Comparison of ENCODE assay signal across 11 mouse cellular contexts in the genomic region with DNA sequence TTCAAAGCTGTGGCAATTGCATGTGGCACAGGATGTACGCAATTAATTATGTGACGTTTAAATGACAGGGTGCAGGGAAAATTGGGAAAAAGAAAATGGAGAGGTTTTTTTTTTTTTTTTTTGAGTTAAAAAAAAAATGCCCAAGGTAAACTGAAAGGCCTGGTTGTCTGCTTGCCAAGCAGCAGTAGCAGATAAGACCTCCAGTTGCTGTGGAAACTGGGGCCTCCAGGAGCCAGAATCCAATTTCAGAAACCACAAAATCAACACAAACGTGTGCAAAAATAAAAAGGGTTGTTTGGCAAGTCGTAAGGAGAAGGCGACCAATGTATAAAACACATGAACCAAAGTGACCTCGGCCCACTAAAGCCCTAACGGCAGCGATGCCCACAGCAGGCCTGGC.
A peak's percentile ranks its signal among the peaks of the same experiment; 100 is the strongest.
DNase-seq lines count a peak whose midpoint lies in the region; ATAC-seq lines count a peak whose summit lies in the region.
"Had no signal": no experiment of that assay in that cellular context is flagged by ENCODE, and none has a peak within 500 bp of the region (broad histone marks: within the 10 kb centered on the region; RNA-seq: fewer than 3 reads in every experiment).

No protein-coding gene starts in this region.

- H3K4me1 ChIP-seq in heart, embryonic 13.5 days = peaks cover 5% of the 10 kb centered on the region; the same call in 1 of the 2 replicates
- H3K4me1 ChIP-seq in lung, embryonic 16.5 days (replicated peaks; ENCODE audit: control insufficient read depth, insufficient read depth, low read length) = peaks cover 9% of the 10 kb centered on the region

- no peak overlapping the region for H3K4me3 ChIP-seq in heart, embryonic 13.5 days
- H3K4me3 ChIP-seq in lung, embryonic 16.5 days (ENCODE audit: low read length) = no peak overlapping the region
- H3K4me3 ChIP-seq: layer of hippocampus, adult 2 months had no signal

- no peaks in the 10 kb centered on the region for H3K9me3 ChIP-seq in heart, embryonic 13.5 days
- no peaks in the 10 kb centered on the region for H3K9me3 ChIP-seq in lung, embryonic 16.5 days (ENCODE audit: control insufficient read depth, low read length)

- no peaks in the 10 kb centered on the region for H3K27me3 ChIP-seq in heart, embryonic 13.5 days (replicated peaks)
- no peaks in the 10 kb centered on the region for H3K27me3 ChIP-seq in lung, embryonic 16.5 days (ENCODE audit: control insufficient read depth, insufficient read depth, low read depth, low read length)

- no peak for ATAC-seq in heart, embryonic 13.5 days (ENCODE audit: extremely low read depth, insufficient number of reproducible peaks, low FRiP score, low TSS enrichment)
- ATAC-seq in lung, embryonic 16.5 days (ENCODE audit: low read depth) = peak; percentile 72; the same call in 1 of the 2 replicates

- H3K9ac ChIP-seq in heart, embryonic 13.5 days = no peak overlapping the region
- H3K9ac ChIP-seq in lung, embryonic 16.5 days (ENCODE audit: low read length) = no peak overlapping the region

- DNase-seq in heart, postnatal 14 days = no peak
- peak; percentile 7 for DNase-seq in right cerebral cortex, postnatal 4 days
- no peak for DNase-seq in right cerebral cortex, postnatal 14 days
- DNase-seq in left cerebral cortex, adult 8-10 months (ENCODE audit: low spot score in 2 of 2) = no peak
- no peak for DNase-seq in kidney, postnatal 4 days
- DNase-seq: heart, adult 18-20 months; kidney, adult 2 months; retina, postnatal 1 day had no signal

- H3K27ac ChIP-seq in heart, embryonic 13.5 days (replicated peaks) = 0 out of 2 replicates have a peak overlapping the region, but pooled peaks have one; percentile 24
- H3K27ac ChIP-seq in lung, embryonic 16.5 days (ENCODE audit: low read length) = peak overlapping the region; percentile 80
- H3K27ac ChIP-seq: layer of hippocampus, adult 2 months had no signal

- WGBS in heart, embryonic 13.5 days = 63% methylated on average over 8 of the region's 8 CpGs
- WGBS in lung, embryonic 16.5 days = 41% methylated on average over 8 of the region's 8 CpGs

- intact Hi-C loops in heart, postnatal 14 days (cut with DNase I) = no loop called here

- no peak overlapping the region for H3K4me2 ChIP-seq in heart, embryonic 13.5 days
- peak overlapping the region; percentile 25 for H3K4me2 ChIP-seq in lung, embryonic 16.5 days (ENCODE audit: low read depth, low read length)

- no peaks in the 10 kb centered on the region for H3K36me3 ChIP-seq in heart, embryonic 13.5 days
- no peaks in the 10 kb centered on the region for H3K36me3 ChIP-seq in lung, embryonic 16.5 days (ENCODE audit: control insufficient read depth, insufficient read depth, low read length)
